Mouse (Mus musculus) embryo, embryonic 11.5 days (tissue): ENCODE results near the gene Pcp4l1.
A peak's percentile ranks its signal among the peaks of the same experiment; 100 is the strongest.
"Not testable (repeated sequence)": the region's sequence is repeated elsewhere in the genome, so short reads cannot be mapped to it uniquely, and the experiment has no call there.

Source experiments
- DNase-seq: peaks from one replicate; pipeline ENCODE4 v3.0.0-alpha.2; 2012; ENCODE audit warnings: low read depth, low spot score

The Pcp4l1 gene

GRCm38 (mm10) chr1:171195887-171196397 is at the start of gene Pcp4l1:
Gene Pcp4l1 (minus strand): TSS chr1:171196268.
- DNase-seq = no peak

- no peak for DNase-seq
Measured at GRCm38 (mm10) chr1:171245353-171245752, 49.3 kb upstream of the Pcp4l1 start.

GRCm38 (mm10) chr1:171241952-171242351 is 45.9 kb upstream of the Pcp4l1 start:
- DNase-seq = not testable (repeated sequence)

- DNase-seq = no peak
Measured at GRCm38 (mm10) chr1:171240911-171241310, 44.8 kb upstream of the Pcp4l1 start.

DNA sequence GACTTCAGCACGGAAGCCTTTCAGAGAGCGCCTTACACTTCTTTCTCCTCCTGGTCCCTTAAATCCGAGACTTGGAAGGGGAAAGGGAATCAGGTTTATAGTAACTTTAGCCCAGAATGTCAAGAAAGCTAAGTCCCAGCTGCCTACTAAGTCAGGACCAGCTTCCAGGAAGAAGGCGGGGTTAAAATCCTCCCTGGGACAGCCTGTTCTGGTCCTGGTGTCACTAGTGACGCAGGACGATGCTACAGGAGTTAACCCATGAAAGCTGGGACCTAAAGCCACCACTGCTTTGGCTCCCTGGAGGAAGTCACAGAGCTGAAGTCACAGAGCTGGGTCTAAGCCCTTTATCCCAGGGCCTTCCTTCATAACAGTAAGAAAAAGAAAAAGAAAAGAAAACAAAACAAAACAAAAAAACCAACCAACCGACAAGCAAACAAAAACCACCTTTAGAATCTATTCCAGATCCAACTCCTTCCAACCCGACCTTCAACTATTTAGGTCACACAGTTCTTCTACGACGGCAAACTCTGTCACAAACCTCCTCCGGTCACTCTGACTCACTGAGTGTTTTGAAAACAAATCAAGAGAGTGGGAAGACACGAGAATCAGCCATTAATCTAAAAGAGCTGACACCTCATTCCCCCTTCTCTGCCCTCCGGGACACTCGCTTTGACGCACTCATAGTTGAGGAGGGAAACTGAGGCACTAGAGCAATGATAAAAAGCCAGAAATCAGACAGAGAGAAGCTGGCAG is 44.1 kb upstream of the Pcp4l1 start:
- no peak for DNase-seq

GRCm38 (mm10) chr1:171238463-171238862 is 42.4 kb upstream of the Pcp4l1 start:
- DNase-seq = no peak

GRCm38 (mm10) chr1:171237438-171237837 is 41.4 kb upstream of the Pcp4l1 start:
- no peak for DNase-seq

GRCm38 (mm10) chr1:171235791-171236190 is 39.7 kb upstream of the Pcp4l1 start:
- DNase-seq = no peak

DNA sequence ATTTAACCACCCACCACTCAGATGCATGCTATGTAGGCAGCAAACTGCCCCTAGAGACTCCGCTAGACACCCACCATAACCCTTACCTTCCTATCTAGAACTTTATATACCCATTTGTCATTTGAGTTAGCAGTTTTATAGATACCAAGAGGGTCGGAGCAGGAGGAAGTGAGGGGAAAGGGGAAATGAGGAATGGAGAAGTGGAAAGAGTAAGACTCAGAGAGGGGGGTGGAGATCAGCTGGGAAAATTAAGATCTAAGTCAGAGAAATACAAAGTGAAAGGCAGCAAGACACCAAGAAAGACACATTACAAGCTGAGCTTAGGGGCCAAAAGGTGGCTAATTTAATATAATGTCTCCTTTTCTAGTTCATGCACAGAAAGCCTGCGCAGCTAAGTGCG is 38.5 kb upstream of the Pcp4l1 start:
- DNase-seq = no peak

GRCm38 (mm10) chr1:171234126-171234525 is 38.1 kb upstream of the Pcp4l1 start, which contains the start of gene Fcer1g:
Gene Fcer1g (minus strand): TSS chr1:171234365.
- DNase-seq = no peak

DNA sequence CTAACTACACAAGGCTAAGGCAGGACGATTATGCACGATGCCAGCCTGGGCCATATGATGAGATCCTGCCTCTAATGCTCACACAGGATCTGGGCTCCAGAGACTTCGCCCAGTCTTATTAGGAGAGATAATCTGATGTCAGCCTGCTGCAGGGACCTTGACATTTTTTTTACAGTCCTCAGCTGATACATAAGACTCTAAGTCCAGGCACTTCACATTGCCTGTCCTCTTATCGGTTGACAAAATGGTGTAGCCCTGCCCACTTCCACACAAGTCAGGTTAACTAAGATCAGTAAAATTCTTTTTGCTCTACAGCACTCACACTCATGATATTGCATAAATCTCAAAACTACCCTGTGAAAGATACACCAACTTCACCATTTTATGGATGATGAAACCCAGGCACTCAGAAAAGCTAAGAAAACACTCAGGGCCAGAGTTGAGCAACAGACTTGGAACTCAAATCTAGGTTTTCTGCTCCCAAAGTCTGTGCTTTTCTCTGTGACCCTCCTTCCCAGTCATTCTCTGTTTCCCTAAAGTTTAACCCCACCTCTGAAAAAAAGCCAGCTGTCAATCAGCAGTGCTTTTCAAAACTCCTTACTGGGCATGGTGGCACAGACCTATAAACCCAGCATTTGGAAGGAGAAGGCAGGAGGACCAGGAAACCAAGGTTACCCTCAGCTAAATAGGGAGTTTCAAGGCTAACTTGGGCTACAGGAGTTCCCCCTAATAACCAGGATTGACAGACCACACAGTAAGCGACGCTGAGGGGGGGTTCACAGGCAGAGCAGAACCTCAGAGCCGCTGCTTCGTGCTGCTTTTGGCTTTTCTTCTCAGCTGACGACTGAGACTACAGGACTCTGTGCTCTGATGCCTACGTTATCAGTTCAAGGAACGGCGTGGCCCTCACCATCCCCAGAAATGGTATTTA is 37.0 kb upstream of the Pcp4l1 start:
- DNase-seq = no peak

DNA sequence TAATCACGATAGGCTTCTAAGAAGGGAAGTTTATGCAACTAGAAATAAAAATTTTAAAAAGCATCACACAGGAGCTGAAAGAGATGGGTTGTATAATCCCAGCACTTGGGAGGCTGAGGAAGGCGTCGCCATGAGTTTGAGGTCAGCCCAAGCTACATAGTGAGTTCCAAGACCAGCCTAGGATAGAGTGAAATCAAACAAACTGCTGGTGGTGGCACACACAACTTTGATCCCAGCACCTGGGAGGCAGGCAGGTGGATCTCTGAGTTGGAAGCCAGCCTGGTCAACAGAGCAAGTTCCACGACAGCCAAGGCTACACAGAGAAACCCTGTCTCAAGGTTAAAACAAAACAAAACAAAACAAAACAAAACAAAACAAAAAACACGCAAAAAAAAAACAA is 36.3 kb upstream of the Pcp4l1 start:
- DNase-seq = no peak

DNA sequence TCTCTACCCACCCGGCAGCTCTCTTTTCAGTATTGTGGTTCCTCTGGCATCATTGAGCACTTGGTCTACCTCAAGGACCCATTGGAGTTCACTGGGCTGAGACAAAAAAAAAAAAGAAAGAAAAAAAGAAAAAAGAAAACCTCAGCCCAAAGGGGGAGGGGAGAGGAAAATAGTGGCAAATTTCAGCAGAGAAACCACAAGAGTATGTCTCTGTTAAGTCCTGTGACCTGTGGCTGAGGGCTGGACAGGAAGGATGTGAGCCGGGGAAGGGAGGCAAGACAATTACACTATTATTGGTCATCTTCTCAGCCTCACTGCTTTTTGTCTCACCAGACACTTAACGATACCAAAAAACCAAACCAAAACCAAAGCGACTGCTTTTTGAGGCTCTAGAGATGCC is 35.8 kb upstream of the Pcp4l1 start:
- DNase-seq = no peak

DNA sequence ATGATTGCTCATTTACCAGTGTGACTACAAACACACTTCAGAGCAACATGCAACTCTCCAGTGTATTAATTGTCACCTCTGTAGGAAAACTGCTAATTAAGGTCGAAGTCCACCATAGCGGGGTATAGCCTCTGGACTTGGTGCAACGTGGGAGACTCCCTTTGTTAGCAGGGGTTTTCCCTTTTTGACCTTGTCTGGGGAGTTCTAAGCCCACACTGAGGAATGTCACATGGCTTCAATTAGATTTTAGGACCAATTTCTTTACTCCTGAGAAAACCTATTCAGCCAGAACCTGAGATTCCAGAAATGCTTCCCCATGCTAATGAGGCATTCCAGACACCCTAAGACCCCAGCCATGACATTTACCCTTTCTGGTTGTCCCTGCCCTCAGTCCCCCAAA is 34.1 kb upstream of the Pcp4l1 start:
- no peak for DNase-seq

- DNase-seq = no peak
Measured at GRCm38 (mm10) chr1:171229750-171230149, 33.7 kb upstream of the Pcp4l1 start.

DNA sequence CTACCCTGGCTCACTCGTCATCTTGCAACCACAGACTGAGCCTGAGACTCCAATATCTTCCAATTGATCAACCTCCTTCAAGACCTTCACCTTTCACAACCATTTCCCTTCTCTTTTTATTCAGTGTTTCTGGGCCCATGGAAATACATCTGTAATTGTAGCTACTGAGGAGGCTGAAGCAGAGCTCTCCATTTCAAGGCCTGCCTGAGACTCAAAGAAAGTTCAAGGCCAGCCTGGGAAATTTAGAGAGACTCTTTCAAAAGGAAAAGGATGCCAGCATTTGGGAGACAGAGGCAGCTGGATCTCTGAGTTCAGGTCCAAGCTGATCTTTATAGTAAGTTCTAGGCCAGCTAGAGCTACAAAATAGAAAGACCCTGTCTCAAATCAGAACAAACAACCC is 31.8 kb upstream of the Pcp4l1 start:
- DNase-seq = no peak

DNA sequence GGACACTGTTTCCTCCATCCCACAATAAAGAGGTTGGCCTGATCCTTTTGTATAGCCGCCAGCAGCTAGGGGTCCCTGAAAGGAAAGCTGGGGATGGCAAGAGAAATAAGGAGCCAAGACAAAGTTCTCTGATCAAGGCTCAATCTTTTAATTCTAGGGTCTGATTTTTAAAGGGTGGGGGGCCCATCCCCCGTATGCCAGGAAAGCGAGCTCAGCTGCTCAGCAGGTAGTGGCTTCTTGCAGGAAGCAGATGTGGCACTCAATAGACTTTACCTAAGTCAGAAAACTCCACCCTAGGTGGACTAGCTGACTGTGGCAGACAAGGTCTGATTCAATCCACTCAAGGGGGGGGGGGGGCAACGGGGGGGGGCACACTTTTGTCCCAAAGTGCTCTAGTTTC is 30.7 kb upstream of the Pcp4l1 start:
- DNase-seq = no peak

DNA sequence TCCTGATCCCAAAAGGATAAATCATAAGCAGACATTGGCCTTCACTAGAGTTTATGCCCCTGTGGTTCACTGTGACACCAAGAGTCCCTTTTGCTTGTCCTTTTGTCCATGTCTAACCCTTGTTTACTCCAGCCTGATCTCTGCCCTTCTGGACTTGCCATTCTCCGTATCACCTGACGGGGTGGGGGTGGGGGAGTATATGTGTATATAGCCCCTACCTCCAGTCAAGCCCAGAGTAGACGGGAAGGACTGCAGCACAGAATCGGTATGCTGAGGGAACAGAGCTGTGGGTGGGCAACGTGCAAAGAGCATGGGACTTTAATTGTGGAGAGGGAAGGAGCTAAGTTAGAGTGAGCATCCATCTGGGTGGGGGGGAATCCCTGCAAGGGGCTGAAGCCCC is 28.8 kb upstream of the Pcp4l1 start, which contains the start of gene Apoa2:
Gene Apoa2 (plus strand): TSS at position 198 of the 400 bp plus-strand sequence.
- no peak for DNase-seq

DNA sequence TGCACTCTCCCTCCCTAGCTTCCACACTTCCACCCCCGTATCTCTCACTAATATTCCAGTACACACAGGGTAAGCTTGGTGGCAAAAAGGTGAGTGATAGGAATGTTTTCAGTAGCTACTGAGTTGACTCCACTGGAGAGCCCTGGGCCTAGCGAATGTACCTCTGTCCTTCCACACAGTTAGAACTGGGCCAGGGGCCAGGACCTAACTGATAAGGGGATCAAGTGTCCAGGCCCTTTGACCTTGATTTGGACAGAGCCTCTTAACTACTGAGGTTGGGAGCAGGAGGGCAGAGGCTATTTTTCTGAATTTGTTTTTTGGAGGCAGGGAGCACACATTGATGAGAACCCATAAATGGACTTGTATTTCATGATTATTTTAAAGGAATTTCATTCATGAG is 27.7 kb upstream of the Pcp4l1 start:
- no peak for DNase-seq

DNA sequence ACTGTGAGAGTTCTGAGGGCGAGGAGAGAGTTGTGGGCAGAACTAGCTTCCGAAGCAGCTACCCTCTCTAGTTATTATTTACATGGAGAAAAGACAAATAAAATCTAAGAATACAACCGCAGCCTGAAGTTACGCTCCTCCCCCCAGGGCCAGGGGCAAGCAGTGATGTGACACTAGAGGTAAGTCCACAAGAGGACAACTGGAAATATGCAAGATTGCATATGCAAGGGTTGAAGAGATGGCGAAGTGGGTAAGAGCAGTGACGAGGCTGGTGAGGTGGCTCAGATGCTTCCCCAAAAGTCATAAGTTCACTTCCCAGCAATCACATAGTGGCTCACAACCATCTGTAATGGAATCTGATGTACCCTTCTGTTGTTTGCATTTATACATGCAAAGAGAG is 27.1 kb upstream of the Pcp4l1 start:
- DNase-seq = no peak

DNA sequence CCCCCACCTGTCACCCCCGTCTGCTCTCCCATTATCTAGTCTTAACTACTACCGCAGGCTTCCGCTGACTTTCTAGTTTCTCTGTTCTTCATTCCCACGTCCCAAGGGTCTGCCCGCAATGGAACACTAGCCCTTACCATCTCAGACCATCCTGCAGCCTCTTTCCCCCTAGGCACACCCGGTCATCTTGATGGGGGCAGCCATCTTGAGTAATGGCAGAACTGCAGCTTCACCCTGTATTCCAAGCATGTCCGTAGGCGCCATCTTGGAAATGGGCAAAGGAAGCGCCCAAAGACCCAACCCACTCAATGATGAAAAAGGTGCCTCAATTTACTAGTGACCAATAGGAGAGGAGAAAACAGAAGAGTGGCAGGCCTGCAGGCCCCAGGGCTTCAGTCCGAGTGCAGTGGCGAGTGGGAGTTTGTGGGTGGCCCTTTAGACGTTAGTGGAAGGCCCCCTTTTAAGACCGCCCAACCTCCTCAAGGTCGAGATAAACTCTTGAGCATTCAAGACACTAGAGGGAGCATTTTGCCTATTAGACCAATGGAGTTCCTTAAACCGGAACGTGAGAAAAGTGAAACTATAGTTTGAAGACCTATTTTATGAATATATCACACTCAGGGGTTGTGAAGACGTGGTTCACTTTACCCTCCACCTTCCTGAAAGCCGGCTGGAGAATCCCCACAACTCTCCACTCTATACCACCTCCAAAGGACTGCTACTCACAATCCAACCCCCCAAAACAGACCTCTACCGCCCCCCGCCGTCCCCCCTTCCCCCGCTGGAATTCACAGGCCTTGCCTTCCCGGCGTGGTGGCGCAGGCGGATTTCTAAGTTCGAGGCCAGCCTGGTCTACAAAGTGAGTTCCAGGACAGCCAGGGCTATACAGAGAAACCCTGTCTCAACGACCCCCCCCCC is 26.4 kb upstream of the Pcp4l1 start, which contains the start of gene Tomm40l:
Gene Tomm40l (minus strand): TSS at position 277 of the 918 bp plus-strand sequence.
- DNase-seq = peak; percentile 93
